Mouse (Mus musculus) G1E-ER4 (cell line): ENCODE results near the gene Map4k1. TPM values are rescaled to one million over a fixed set of nuclear protein-coding genes. Genes with fewer than 3 reads are reported as not detected.
A peak's percentile ranks its signal among the peaks of the same experiment; 100 is the strongest.

ENCODE experiments used
- GATA1 ChIP-seq: IDR thresholded peaks from one replicate; pipeline ENCODE4 v1.8.0; 2012; ENCODE audit warnings: low read length, inconsistent platforms
- polyA plus RNA-seq: library from polyadenylated mRNA; stranded (reverse); fragments of >175 nt; gene quantifications from 2 replicates; pipeline ENCODE4 v1.2.3, GENCODE M21; 2012

The Map4k1 gene
- polyA plus RNA-seq, 1 experiment: 110 TPM

GRCm38 (mm10) chr7:29028761-29029160 is 46.9 kb downstream of the Map4k1 start:
- no peak for TF ChIP-seq GATA1

GRCm38 (mm10) chr7:29029690-29030656 is 48.1 kb downstream of the Map4k1 start:
- peak; percentile 94 for TF ChIP-seq GATA1

- no peak for TF ChIP-seq GATA1
Measured at GRCm38 (mm10) chr7:29031641-29032040, 49.8 kb downstream of the Map4k1 start.

- TF ChIP-seq GATA1: no peak
Measured at GRCm38 (mm10) chr7:29032685-29033084, 50.8 kb downstream of the Map4k1 start.

GRCm38 (mm10) chr7:29037261-29037660 is 55.4 kb downstream of the Map4k1 start:
- no peak for TF ChIP-seq GATA1

- no peak for TF ChIP-seq GATA1
Measured at GRCm38 (mm10) chr7:29039604-29039984, 57.7 kb downstream of the Map4k1 start.

GRCm38 (mm10) chr7:29039985-29040661 is 58.3 kb downstream of the Map4k1 start:
- no peak for TF ChIP-seq GATA1

- TF ChIP-seq GATA1: no peak
Measured at GRCm38 (mm10) chr7:29041194-29041593, 59.3 kb downstream of the Map4k1 start.

GRCm38 (mm10) chr7:29043016-29043673 is 61.3 kb downstream of the Map4k1 start:
- no peak for TF ChIP-seq GATA1

GRCm38 (mm10) chr7:29043674-29044057 is 61.8 kb downstream of the Map4k1 start:
- TF ChIP-seq GATA1: no peak

GRCm38 (mm10) chr7:29044302-29044701 is 62.5 kb downstream of the Map4k1 start:
- no peak for TF ChIP-seq GATA1

- no peak for TF ChIP-seq GATA1
Measured at GRCm38 (mm10) chr7:29046533-29046932, 64.7 kb downstream of the Map4k1 start.

- TF ChIP-seq GATA1: no peak
Measured at GRCm38 (mm10) chr7:29048070-29048469, 66.2 kb downstream of the Map4k1 start.

- TF ChIP-seq GATA1: no peak
Measured at GRCm38 (mm10) chr7:29048615-29049014, 66.8 kb downstream of the Map4k1 start.

GRCm38 (mm10) chr7:29050797-29051196 is 68.9 kb downstream of the Map4k1 start:
- TF ChIP-seq GATA1: no peak

- TF ChIP-seq GATA1: no peak
Measured at GRCm38 (mm10) chr7:29052821-29053220, 71.0 kb downstream of the Map4k1 start.

Other genes with a start within 250 kb of the Map4k1 start
- 367 and 514 TPM in 2 replicates for gene Mrps12, start 240.2 kb upstream of the Map4k1 start, polyA plus RNA-seq
- 72.4 and 89.6 TPM in 2 replicates for gene Sars2, start 240.1 kb upstream of the Map4k1 start, polyA plus RNA-seq
- gene Ccer2, start 225.9 kb upstream of the Map4k1 start, polyA plus RNA-seq: 0.10 TPM in 1 of 2 replicates, not detected in the other
- 154 and 161 TPM in 2 replicates for gene Sirt2, start 215.3 kb upstream of the Map4k1 start, polyA plus RNA-seq
- gene Nfkbib, start 214.5 kb upstream of the Map4k1 start, polyA plus RNA-seq: 200 and 233 TPM in 2 replicates
- gene Rinl, start 193.1 kb upstream of the Map4k1 start, polyA plus RNA-seq: 0.52 and 0.89 TPM in 2 replicates
- 691 and 837 TPM in 2 replicates for gene Hnrnpl, start 173.5 kb upstream of the Map4k1 start, polyA plus RNA-seq
- gene Ech1, start 156.8 kb upstream of the Map4k1 start, polyA plus RNA-seq: 13.8 and 59.9 TPM in 2 replicates
- 0.26 and 0.70 TPM in 2 replicates for gene Lgals4, start 148.2 kb upstream of the Map4k1 start, polyA plus RNA-seq
- 2.2 and 2.5 TPM in 2 replicates for gene Lgals7, start 118.2 kb upstream of the Map4k1 start, polyA plus RNA-seq
- gene Capn12, start 100.6 kb upstream of the Map4k1 start, polyA plus RNA-seq: 0.03 and 0.04 TPM in 2 replicates
- 421 and 451 TPM in 2 replicates for gene Actn4, start 19.7 kb upstream of the Map4k1 start, polyA plus RNA-seq
- 100 and 388 TPM in 2 replicates for gene Eif3k, start 186 bp upstream of the Map4k1 start, polyA plus RNA-seq
- gene Ryr1, start 143.1 kb downstream of the Map4k1 start, polyA plus RNA-seq: 0.02 TPM in 1 of 2 replicates, not detected in the other
- 1.8 and 1.9 TPM in 2 replicates for gene Rasgrp4, start 152.8 kb downstream of the Map4k1 start, polyA plus RNA-seq
- gene Fam98c, start 174.2 kb downstream of the Map4k1 start, polyA plus RNA-seq: 75.9 and 77.6 TPM in 2 replicates
- gene Ggn, start 188.2 kb downstream of the Map4k1 start, polyA plus RNA-seq: 0.17 and 0.27 TPM in 2 replicates
- 0.72 and 1.1 TPM in 2 replicates for gene Spred3, start 188.4 kb downstream of the Map4k1 start, polyA plus RNA-seq
- gene Psmd8, start 198.7 kb downstream of the Map4k1 start, polyA plus RNA-seq: 131 and 197 TPM in 2 replicates
- gene Catsperg1, start 232.0 kb downstream of the Map4k1 start, polyA plus RNA-seq: not detected in 2 replicates